Mouse (Mus musculus) limb, embryonic 13.5 days (tissue): ENCODE measurements at regions not wholly inside any gene's neighbourhood (a gene's known extent, or its start where the extent isn't known, plus 50 kb on each side); places are given as distances from the start of the nearest gene placed in this dataset.
A peak's percentile ranks its signal among the peaks of the same experiment; 100 is the strongest.

Experiments used
- ATAC-seq: fragments of 200-750 bp; cut with Nextera tagmentation; 2 replicates; pipeline ENCODE4 v1.8.0; 2017; ENCODE audit warnings: low read depth, moderate number of reproducible peaks, moderate TSS enrichment; ENCODE audit not compliant: low FRiP score
- H3K27ac ChIP-seq: fragments of 300-500 bp; sonication (generic); 2 replicates; pipeline ENCODE4 v1.5.1; 2015; ENCODE audit warnings: inconsistent platforms, mild to moderate bottlenecking, moderate library complexity
- H3K27me3 ChIP-seq: fragments of 300-500 bp; sonication (generic); 2 replicates; pipeline ENCODE4 v1.6.1; 2015; ENCODE audit warnings: mild to moderate bottlenecking, inconsistent platforms
- H3K36me3 ChIP-seq: fragments of 300-500 bp; sonication (generic); 2 replicates; pipeline ENCODE4 v1.6.1; 2015; ENCODE audit warnings: inconsistent platforms, mild to moderate bottlenecking, moderate library complexity
- H3K4me1 ChIP-seq: fragments of 300-500 bp; sonication (generic); 2 replicates; pipeline ENCODE4 v1.6.1; 2015; ENCODE audit warnings: inconsistent platforms
- H3K4me2 ChIP-seq: fragments of 300-500 bp; sonication (generic); replicated peaks from 2 replicates; pipeline ENCODE4 v1.6.1; 2015; ENCODE audit warnings: inconsistent platforms, mild to moderate bottlenecking, moderate library complexity
- H3K4me3 ChIP-seq: fragments of 300-500 bp; sonication (generic); 2 replicates; pipeline ENCODE4 v1.5.1; 2015; ENCODE audit warnings: moderate library complexity, mild to moderate bottlenecking, inconsistent platforms
- H3K9ac ChIP-seq: fragments of 300-500 bp; sonication (generic); 2 replicates; pipeline ENCODE4 v1.6.1; 2015; ENCODE audit warnings: mild to moderate bottlenecking, inconsistent platforms
- H3K9me3 ChIP-seq: fragments of 300-500 bp; sonication (generic); 2 replicates; pipeline ENCODE4 v1.6.1; 2016; ENCODE audit warnings: inconsistent platforms
- WGBS: fragments of 180-500 bp; shearing (Covaris S2); methylation state at CpG from one replicate; pipeline ENCODE4 v1.1.7; 2015; 5-methylcytosine and 5-hydroxymethylcytosine counted together

DNA sequence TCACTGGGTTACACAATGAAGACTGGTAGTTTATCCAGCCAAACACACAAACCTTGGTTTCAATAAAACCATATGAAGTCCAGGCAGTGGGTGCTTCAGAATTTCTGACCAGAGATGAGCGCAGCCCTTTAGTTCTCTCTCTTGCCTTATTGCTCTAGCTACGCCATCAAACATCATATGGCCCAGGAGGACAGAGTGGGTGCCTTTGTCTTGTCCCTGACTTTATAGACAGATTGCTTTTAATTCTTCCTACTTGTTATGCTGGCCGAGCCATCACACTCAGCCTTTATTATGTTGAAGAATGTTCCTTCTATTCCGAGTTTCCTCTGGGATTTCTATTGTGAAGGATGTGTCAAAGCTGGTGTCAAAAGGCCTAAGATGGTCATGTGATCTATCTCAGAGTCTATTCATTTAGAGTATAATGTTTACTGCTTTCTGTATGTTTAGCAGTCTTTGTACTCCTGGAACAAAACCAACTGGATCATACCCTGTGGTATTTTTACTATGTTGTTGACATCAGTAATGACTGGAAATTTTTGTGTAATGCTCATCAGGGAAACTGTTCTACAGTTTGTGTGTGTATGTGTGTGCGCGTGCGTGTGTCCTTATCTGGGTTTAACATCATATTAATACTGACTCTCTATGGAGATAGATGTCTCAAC lies 263.7 kb downstream of the Rybp start:
- 89% methylated on average over 7 of the region's 7 CpGs for WGBS
- H3K36me3 ChIP-seq: no peaks in the 10 kb centered on the region
- H3K4me1 ChIP-seq: peaks cover 19% of the 10 kb centered on the region
- no peaks in the 10 kb centered on the region for H3K9me3 ChIP-seq
- no peak for ATAC-seq
- peaks cover 37% of the 10 kb centered on the region for H3K27me3 ChIP-seq
- H3K4me3 ChIP-seq: no peak overlapping the region
- H3K4me2 ChIP-seq: no peak overlapping the region
- H3K27ac ChIP-seq: no peak overlapping the region
- H3K9ac ChIP-seq: no peak overlapping the region

DNA sequence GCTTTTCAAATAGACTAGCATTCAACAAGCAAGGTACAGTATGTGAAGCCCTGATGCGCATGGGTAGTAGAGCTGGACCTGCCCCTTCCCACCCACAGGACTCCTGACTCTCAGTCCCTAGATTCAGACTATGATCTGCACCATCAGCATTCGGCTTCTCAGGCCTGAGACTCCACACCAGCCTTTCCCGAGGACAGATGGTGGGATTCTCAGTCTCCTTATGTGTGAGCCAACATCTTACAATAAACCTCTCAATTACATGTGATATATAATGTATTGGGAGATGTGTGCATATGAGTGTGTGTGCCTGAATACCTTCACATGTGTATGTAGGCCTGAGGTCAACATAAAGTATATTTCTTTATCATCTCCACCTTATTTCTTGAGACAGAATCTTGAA lies 268.3 kb downstream of the Rybp start:
- Histone ChIP-seq H3K4me2 (no peak overlapping the region), H3K36me3 (no peaks in the 10 kb centered on the region), H3K27me3 (peaks cover 74% of the 10 kb centered on the region), H3K4me1 (peaks cover 13% of the 10 kb centered on the region), H3K9me3 (no peaks in the 10 kb centered on the region), H3K27ac (no peak overlapping the region), H3K9ac (no peak overlapping the region), H3K4me3 (no peak overlapping the region)
- WGBS: 70% methylated on average over 3 of the region's 3 CpGs
- ATAC-seq: no peak

DNA sequence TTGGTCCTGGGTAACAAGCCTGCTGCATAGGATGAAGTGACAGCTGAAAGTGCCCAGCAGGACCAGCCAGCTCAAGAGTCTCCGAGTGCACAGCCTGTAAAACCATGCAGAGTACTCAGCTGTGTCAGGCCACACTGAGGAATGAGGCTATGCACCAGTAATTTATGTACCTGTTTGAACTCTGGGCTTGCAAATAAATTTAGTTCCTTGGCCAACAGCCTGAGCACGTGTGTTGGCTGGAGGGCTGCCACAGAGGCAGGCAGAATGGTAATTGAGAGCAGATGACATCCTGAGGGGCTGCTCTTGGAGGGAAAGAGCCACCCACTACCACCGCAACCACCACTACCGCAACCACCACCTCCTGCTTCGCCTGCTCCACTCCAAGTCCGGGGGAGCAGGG lies 273.3 kb downstream of the Rybp start:
- peak; percentile 88 for ATAC-seq
- 3% methylated on average over 6 of the region's 6 CpGs for WGBS
- no peak overlapping the region for H3K27ac ChIP-seq
- no peaks in the 10 kb centered on the region for H3K9me3 ChIP-seq
- no peak overlapping the region for H3K9ac ChIP-seq
- H3K36me3 ChIP-seq: no peaks in the 10 kb centered on the region
- peak overlapping the region; percentile 9; the same call in 1 of the 2 replicates for H3K4me2 ChIP-seq
- no peak overlapping the region for H3K4me3 ChIP-seq
- H3K4me1 ChIP-seq: peaks cover 38% of the 10 kb centered on the region
- H3K27me3 ChIP-seq: peaks cover 83% of the 10 kb centered on the region

DNA sequence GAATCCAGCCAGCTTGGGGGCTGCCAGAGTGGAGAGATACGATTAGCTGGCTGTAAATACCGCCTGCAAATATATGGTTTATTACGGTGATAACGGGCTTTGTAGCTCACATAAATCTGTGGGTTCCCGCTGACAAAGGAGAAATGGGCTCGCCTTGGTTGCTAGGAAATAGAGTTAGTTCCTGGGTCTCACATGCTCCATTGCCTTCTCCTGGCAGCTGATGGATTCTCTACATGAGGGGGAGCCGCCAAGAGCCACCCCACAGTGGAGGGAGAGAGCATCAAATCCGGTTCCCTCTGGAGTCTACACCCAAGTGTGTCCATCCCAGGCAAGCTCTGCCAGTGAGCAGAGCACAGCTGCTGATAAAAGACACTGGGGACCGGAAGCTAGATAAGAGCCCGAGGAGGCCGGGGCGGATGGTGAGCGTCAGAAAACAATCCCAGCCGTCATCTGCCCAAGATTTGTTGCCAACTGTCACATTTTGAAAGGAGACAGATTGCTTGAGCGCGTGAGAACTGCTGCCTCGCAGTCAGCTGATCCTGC lies 275.7 kb downstream of the Rybp start:
- Histone ChIP-seq H3K27ac (no peak overlapping the region), H3K9me3 (no peaks in the 10 kb centered on the region), H3K4me2 (peak overlapping the region; percentile 47), H3K27me3 (peaks cover 83% of the 10 kb centered on the region), H3K4me3 (no peak overlapping the region), H3K36me3 (no peaks in the 10 kb centered on the region), H3K4me1 (peaks cover 38% of the 10 kb centered on the region), H3K9ac (no peak overlapping the region)
- no peak for ATAC-seq
- 4% methylated on average over 17 of the region's 17 CpGs for WGBS

DNA sequence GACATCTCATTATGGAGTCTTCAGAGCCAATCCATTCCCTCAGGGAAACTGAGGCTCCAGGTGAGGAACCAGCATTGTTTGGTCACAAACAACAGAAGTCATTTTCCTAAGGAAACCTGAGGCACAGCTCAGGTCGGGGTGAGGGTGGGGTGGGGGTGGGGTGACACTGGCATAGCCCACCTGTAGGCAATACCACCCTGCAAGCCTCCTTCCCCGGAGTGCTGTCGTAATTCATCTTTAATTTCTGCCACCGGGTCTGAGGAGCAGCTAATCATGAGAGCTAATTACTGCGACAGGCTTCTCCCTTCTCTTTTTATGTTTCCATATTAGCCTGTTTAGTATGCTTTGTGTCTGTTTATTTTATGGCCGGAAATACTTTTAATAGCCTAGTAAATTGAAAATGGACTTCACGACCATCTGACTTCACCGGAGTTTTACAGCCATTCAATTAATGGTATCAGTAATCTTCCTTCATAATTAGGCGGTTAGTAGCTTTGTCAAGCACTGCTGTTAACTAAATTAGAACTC lies 276.3 kb downstream of the Rybp start:
- Histone ChIP-seq H3K4me3 (no peak overlapping the region), H3K36me3 (no peaks in the 10 kb centered on the region), H3K27me3 (peaks cover 85% of the 10 kb centered on the region), H3K4me1 (peaks cover 38% of the 10 kb centered on the region), H3K27ac (no peak overlapping the region), H3K9ac (no peak overlapping the region), H3K4me2 (peak overlapping the region; percentile 47), H3K9me3 (no peaks in the 10 kb centered on the region)
- ATAC-seq: no peak
- 10% methylated on average over 9 of the region's 9 CpGs for WGBS

DNA sequence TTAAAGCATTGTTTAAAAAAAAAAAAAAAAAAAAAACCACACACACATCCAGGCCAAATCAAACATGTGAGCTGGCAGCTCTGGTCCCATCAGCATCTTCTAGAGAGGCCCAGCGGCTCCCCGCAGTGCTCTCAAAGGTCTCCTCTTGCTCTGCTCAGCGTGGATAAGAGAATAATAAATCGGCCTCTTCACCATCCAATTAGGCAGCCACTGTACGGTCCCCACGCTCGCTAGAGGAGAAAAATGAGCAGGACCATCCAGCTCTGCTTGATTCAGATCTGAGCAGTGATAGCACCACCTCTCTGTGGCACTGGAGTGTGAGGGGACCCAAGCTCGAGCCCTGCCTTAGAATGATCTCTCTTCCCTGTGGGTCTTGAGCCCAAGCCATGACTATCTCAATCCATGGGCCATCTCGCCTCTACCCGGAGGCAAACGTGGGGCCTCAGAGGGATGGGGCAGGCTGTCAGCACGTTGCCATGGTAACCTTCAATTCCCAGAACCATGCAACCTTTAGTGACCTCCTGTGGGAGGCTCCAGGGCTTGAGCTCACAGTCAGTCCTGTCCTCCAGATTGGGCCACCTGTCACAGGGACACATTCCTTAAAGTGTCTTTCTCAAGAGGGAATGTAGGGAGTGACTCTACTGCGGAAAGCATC lies 273.6 kb upstream of the Prok2 start:
- H3K4me1 ChIP-seq: peaks cover 19% of the 10 kb centered on the region
- WGBS: 47% methylated on average over 13 of the region's 13 CpGs
- no peak for ATAC-seq

DNA sequence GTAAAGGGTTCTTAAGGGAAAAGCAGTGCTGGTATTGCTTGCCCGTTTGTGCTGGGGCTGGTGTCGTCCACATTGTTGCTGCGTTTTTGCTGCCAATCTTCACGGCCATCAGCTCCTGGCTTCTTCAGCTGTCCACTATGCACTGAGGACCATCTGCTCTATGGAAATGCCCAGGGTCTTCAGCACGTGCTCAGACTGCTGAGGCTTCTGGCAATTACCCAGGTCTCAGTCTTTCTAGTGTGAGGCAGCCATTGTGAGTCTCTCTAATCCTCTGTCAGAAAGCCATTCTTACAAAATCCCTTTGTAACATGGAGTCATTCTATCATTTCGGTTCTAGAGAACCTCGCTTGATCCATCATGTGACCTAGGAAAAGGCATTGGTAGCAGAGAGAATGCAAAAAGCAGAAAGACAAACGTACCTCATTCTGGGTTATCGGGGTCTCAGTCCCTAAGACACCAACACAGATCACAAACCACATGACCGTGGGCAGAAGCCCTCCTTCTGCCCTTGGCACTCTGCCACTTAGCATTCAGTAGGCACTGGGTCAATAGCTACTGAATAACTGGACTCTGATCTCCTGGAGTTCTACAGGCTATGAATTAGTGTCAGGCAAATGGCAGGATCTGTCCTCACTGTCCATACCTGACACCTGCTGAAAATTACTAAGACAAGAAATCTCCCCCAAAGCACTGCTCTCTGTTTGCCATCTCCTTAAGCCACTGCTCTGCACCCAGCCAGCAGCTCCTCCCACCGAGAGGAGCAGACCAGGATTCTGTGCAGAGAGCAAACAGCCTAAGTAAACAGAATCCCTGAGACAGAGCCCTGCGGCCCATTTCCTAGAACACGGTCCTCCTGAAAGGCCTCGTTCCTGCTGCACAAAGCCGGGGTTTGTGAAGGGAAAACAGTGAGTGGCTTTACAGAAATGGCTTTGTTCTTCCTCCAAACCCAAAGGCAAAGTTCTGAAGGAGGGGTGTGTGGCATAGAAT lies 270.1 kb upstream of the Prok2 start:
- Histone ChIP-seq H3K27ac (no peak overlapping the region), H3K4me3 (no peak overlapping the region), H3K9ac (no peak overlapping the region), H3K9me3 (no peaks in the 10 kb centered on the region), H3K4me1 (peaks cover 40% of the 10 kb centered on the region), H3K4me2 (no peak overlapping the region), H3K36me3 (no peaks in the 10 kb centered on the region), H3K27me3 (peaks cover 63% of the 10 kb centered on the region)
- 59% methylated on average over 15 of the region's 15 CpGs for WGBS
- no peak for ATAC-seq

More for the DNA sequence above, 273.6 kb upstream of the Prok2 start:
- Histone ChIP-seq H3K27me3 (peaks cover 94% of the 10 kb centered on the region), H3K4me3 (no peak overlapping the region), H3K36me3 (no peaks in the 10 kb centered on the region), H3K9ac (no peak overlapping the region), H3K9me3 (no peaks in the 10 kb centered on the region), H3K27ac (no peak overlapping the region), H3K4me2 (no peak overlapping the region)

DNA sequence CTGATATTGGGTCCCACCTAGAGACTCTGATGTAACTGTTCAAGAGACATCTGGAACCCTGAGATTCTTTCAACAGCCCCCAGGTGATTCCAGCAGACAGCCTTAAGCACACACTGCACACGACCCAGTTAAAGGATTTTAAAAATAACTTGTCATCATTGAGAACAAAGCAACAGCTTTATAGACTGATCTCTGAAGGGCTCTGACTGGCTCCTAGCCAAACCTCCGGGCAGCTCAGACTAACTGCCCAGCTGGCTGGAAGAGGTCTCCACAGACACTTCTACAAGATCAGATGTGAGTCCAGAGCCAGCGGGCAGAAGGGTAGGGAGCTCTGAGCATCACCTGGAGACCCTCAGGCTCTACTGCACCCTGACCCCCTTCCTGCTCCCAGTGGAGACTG lies 267.8 kb upstream of the Prok2 start:
- Histone ChIP-seq H3K4me2 (no peak overlapping the region), H3K27ac (no peak overlapping the region), H3K36me3 (no peaks in the 10 kb centered on the region), H3K9me3 (no peaks in the 10 kb centered on the region), H3K27me3 (peaks cover 41% of the 10 kb centered on the region), H3K4me1 (peaks cover 39% of the 10 kb centered on the region), H3K4me3 (no peak overlapping the region), H3K9ac (no peak overlapping the region)
- 40% methylated on average over 3 of the region's 3 CpGs for WGBS
- no peak for ATAC-seq

DNA sequence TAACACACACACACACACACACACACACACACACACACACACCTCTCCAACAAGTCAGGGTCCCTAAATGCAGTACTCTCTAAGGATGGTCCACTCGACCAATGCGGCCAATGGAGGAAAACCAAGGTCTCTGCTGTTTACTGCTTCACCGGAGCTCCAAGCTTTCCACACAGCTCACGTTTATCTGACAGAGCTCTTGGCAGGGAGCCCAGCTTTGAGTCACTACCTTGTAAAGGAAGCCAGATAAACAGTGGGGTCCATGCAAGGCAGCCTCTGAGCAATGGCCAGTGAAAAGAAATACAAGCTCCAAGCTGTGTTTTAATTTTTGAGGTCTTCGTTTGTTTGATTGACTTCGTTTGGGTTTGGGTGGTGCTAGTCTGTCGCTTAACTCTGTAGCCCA lies 264.9 kb upstream of the Prok2 start:
- Histone ChIP-seq H3K4me2 (no peak overlapping the region), H3K27ac (peak overlapping the region; percentile 8; the same call in 1 of the 2 replicates), H3K4me3 (no peak overlapping the region), H3K9me3 (no peaks in the 10 kb centered on the region), H3K9ac (no peak overlapping the region), H3K4me1 (peaks cover 30% of the 10 kb centered on the region), H3K36me3 (no peaks in the 10 kb centered on the region), H3K27me3 (peaks cover 39% of the 10 kb centered on the region)
- ATAC-seq: peak; percentile 74
- WGBS: 36% methylated on average over 7 of the region's 7 CpGs

DNA sequence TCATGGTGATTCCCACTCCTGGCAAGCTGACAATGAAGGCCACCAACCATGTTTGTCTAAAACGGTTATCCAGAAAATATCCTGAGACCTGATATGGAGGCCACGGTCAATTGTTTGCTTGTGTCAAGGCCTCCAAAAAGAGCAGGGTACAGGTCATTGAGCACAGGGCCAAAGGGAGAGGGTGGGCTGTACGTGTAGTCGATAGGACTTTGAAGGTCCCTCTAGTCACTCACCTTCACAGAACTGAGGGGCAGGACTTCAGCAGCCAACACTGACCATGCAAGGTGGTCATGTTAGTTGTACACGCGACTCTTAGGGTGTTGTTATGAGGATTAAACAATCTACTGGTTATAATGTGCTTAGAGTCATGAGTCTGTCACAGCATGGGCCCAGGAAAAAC lies 264.4 kb upstream of the Prok2 start:
- Histone ChIP-seq H3K4me2 (no peak overlapping the region), H3K9me3 (no peaks in the 10 kb centered on the region), H3K4me3 (no peak overlapping the region), H3K36me3 (no peaks in the 10 kb centered on the region), H3K9ac (no peak overlapping the region), H3K27me3 (peaks cover 39% of the 10 kb centered on the region), H3K27ac (peak overlapping the region; percentile 8; the same call in 1 of the 2 replicates), H3K4me1 (peaks cover 35% of the 10 kb centered on the region)
- 85% methylated on average over 6 of the region's 6 CpGs for WGBS
- 0 out of 2 replicates have a peak, but pooled peaks have one; percentile 8 for ATAC-seq

DNA sequence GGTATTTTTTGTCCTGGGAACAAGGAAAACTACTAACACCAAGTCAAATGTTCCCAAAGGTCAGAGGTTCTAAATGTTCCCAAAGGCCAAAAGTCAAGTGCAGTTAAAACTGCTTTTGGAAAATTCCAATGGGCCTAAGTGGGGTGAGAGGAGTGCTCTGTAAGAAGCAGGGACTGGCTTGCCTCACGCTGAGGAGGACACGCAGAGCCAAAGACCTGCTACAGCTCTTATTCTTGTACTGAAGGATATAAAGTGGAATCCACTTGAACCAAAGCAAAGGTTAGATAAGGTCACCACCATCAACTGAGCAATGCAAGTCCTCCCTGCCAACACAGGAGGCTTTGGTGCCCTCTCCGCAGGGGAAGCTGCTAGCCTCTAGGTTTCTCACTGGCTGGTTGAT lies 260.3 kb upstream of the Prok2 start:
- peaks cover 66% of the 10 kb centered on the region for H3K27me3 ChIP-seq

More for the DNA sequence above, 260.3 kb upstream of the Prok2 start:
- no peak overlapping the region for H3K4me3 ChIP-seq
- H3K9ac ChIP-seq: no peak overlapping the region
- no peak overlapping the region for H3K27ac ChIP-seq
- 81% methylated on average over 3 of the region's 3 CpGs for WGBS
- no peak overlapping the region for H3K4me2 ChIP-seq
- H3K36me3 ChIP-seq: no peaks in the 10 kb centered on the region
- no peak for ATAC-seq
- H3K9me3 ChIP-seq: no peaks in the 10 kb centered on the region
- peaks cover 29% of the 10 kb centered on the region for H3K4me1 ChIP-seq
